Mouse (Mus musculus) liver, embryonic 12.5 days (tissue): ENCODE measurements around the gene BC049730. TPM values are rescaled to one million over a fixed set of nuclear protein-coding genes. Genes with fewer than 3 reads are reported as not detected.
"Not testable (repeated sequence)": the region's sequence is repeated elsewhere in the genome, so short reads cannot be mapped to it uniquely, and the experiment has no call there.

ENCODE experiments used
- ATAC-seq: fragments of 200-750 bp; cut with Nextera tagmentation; 2 replicates; pipeline ENCODE4 v1.8.0; 2017; ENCODE audit warnings: moderate number of reproducible peaks, mild to moderate bottlenecking, moderate library complexity
- H3K27ac ChIP-seq: fragments of 300-500 bp; sonication (generic); 2 replicates; pipeline ENCODE4 v1.5.1; 2016; ENCODE audit warnings: mild to moderate bottlenecking
- H3K27me3 ChIP-seq: fragments of 300-500 bp; sonication (generic); replicated peaks from 2 replicates; pipeline ENCODE4 v1.6.1; 2016; ENCODE audit warnings: mild to moderate bottlenecking, moderate library complexity
- H3K36me3 ChIP-seq: fragments of 300-500 bp; sonication (generic); 2 replicates; pipeline ENCODE4 v1.6.1; 2016; ENCODE audit warnings: mild to moderate bottlenecking, moderate library complexity
- H3K4me1 ChIP-seq: fragments of 300-500 bp; sonication (generic); 2 replicates; pipeline ENCODE4 v1.6.1; 2016
- H3K4me2 ChIP-seq: fragments of 300-500 bp; sonication (generic); 2 replicates; pipeline ENCODE4 v1.6.1; 2016; ENCODE audit warnings: mild to moderate bottlenecking, moderate library complexity
- H3K4me3 ChIP-seq: fragments of 300-500 bp; sonication (generic); 2 replicates; pipeline ENCODE4 v1.5.1; 2016; ENCODE audit warnings: mild to moderate bottlenecking, moderate library complexity
- H3K9ac ChIP-seq: fragments of 300-500 bp; sonication (generic); 2 replicates; pipeline ENCODE4 v1.6.1; 2016; ENCODE audit warnings: mild to moderate bottlenecking, moderate library complexity
- H3K9me3 ChIP-seq: fragments of 300-500 bp; sonication (generic); replicated peaks from 2 replicates; pipeline ENCODE4 v1.6.1; 2016; ENCODE audit warnings: mild to moderate bottlenecking, moderate library complexity
- WGBS: fragments of 180-500 bp; shearing (Covaris S2); methylation state at CpG from one replicate; pipeline ENCODE4 v1.1.7; 2016; ENCODE audit not compliant: insufficient replicate concordance; 5-methylcytosine and 5-hydroxymethylcytosine counted together
- polyA plus RNA-seq: library from polyadenylated mRNA; unstranded; fragments of >200 nt; fragmentation: Nextera tagmentation; extraction: Ambion mirVana; gene quantifications from 2 replicates; pipeline ENCODE4 v1.2.1, GENCODE M21; 2016

BC049730 gene
- not detected in 2 replicates for polyA plus RNA-seq

DNA sequence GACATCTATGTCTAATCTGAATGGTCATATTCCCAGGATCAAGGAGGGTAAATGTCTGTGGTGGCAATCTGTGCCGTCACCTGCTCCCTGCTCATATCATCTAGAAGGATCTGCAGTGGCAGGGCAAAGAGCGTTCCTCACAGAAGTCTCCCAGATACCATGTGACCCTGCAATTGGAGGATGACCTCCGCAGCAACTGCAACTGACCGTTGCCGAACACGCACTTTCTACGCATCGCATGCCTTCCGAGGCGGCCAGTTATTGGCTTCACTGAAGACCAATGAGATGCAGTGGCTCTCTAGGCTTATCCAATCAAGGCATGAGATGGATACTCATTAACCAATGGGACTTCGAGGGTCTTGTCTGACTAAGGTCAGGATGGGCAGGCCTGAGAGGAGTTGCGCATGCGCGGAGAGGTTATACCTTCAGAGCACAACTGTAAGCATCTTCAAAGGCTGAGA is at the start of gene BC049730:
TSS of gene BC049730 (plus strand) at position 411 of the 461 bp plus-strand sequence.
- Histone ChIP-seq H3K9ac (no peak within 1 kb of the TSS), H3K9me3 (no peaks in the 10 kb centered on the region)
- ATAC-seq: no peak

GRCm38 (mm10) chr7:24659737-24660357 is 49.2 kb upstream of the BC049730 start:
- no peak overlapping the region for H3K4me3 ChIP-seq
- no peaks in the 10 kb centered on the region for H3K36me3 ChIP-seq
- H3K27me3 ChIP-seq: 0 out of 2 replicates have a peak, but pooled peaks cover 2% of the 10 kb centered on the region
- ATAC-seq: no peak
- no peaks in the 10 kb centered on the region for H3K4me1 ChIP-seq
- no peak overlapping the region for H3K4me2 ChIP-seq
- no peak overlapping the region for H3K27ac ChIP-seq
- WGBS: 55% methylated on average over 12 of the region's 12 CpGs
- H3K9ac ChIP-seq: no peak overlapping the region
- no peaks in the 10 kb centered on the region for H3K9me3 ChIP-seq

More for the DNA sequence above, at the start of gene BC049730:
- no peaks in the 10 kb centered on the region for H3K4me1 ChIP-seq
- no peaks in the 10 kb centered on the region for H3K36me3 ChIP-seq
- 0 out of 2 replicates have a peak, but pooled peaks cover 5% of the 10 kb centered on the region for H3K27me3 ChIP-seq
- H3K4me2 ChIP-seq: no peak within 1 kb of the TSS
- H3K4me3 ChIP-seq: no peak within 1 kb of the TSS
- no peak within 1 kb of the TSS for H3K27ac ChIP-seq
- 80% methylated on average over 14 of the region's 14 CpGs for WGBS

GRCm38 (mm10) chr7:24661118-24661904 is 47.7 kb upstream of the BC049730 start:
- Histone ChIP-seq H3K9me3 (no peaks in the 10 kb centered on the region), H3K27me3 (0 out of 2 replicates have a peak, but pooled peaks cover 5% of the 10 kb centered on the region), H3K27ac (no peak overlapping the region), H3K4me3 (no peak overlapping the region), H3K36me3 (no peaks in the 10 kb centered on the region), H3K9ac (no peak overlapping the region), H3K4me2 (no peak overlapping the region), H3K4me1 (no peaks in the 10 kb centered on the region)
- 32% methylated on average over 17 of the region's 17 CpGs for WGBS
- ATAC-seq: no peak

DNA sequence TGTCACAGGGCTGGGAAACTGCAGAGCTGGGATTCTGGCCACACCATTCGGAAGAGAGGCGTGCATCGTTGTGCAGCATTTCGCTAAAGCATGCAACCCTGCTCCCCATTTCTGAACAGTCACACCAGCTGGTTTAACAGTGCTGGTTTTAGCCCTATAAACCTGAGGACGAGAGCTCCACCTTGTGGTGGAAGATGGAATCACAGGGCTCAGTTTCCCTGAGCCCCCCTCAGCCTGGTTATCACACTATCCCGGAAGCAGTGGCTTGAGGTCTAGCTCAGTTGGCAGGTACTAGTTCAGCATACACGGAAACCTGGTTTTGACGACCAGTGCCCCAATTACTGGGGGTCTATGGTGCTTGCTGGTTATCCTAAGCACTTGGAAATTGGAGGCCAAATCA is 46.5 kb upstream of the BC049730 start:
- Histone ChIP-seq H3K9ac (no peak overlapping the region), H3K4me3 (no peak overlapping the region), H3K9me3 (no peaks in the 10 kb centered on the region), H3K27ac (no peak overlapping the region), H3K4me2 (no peak overlapping the region), H3K36me3 (no peaks in the 10 kb centered on the region), H3K4me1 (no peaks in the 10 kb centered on the region), H3K27me3 (0 out of 2 replicates have a peak, but pooled peaks cover 5% of the 10 kb centered on the region)
- WGBS: 6% methylated on average over 8 of the region's 8 CpGs
- ATAC-seq: no peak

DNA sequence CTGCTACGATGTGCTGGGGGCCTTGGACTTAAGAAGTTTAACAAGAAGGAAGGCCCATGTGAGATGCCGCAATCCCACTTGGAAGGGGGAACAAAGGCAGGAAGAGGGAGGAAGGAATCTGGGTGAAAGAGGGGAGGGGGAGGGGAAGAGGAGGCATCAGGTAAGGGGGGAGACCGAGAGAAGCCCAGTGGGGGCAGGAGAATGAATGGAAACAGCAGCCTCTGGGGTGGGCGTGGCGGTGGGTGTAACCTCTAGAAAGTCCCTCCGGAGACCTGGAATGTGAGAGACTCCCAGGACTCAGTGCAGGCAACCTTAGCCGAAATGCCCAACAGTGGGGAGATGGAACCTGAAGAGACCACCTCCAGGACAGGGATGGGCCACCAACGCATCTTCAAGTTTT is 44.7 kb upstream of the BC049730 start:
- H3K9me3 ChIP-seq: no peaks in the 10 kb centered on the region
- 41% methylated on average over 8 of the region's 8 CpGs for WGBS
- no peak for ATAC-seq

DNA sequence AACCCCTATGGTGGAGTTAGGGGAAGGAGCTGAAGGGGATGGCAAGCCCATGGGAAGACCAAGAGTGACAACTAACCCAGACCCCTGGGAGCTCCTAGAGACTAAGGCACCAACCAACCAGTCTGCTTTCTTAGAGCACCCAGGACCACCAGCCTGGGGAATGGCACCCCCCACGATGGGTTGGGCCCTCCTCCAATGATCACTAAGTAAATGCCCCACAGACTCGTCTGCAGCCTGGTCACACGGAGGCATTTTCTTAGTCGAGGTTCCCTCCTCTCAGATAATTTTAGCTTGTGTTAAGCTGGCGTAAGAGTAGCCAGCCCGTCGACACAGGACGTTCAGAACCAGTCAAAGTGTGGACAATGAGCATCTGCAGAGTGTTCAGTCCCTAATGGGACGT is 44.1 kb upstream of the BC049730 start:
- Histone ChIP-seq H3K9me3 (no peaks in the 10 kb centered on the region), H3K27ac (no peak overlapping the region), H3K27me3 (0 out of 2 replicates have a peak, but pooled peaks cover 14% of the 10 kb centered on the region), H3K4me1 (no peaks in the 10 kb centered on the region), H3K36me3 (no peaks in the 10 kb centered on the region), H3K4me2 (no peak overlapping the region), H3K4me3 (no peak overlapping the region), H3K9ac (no peak overlapping the region)
- WGBS: 62% methylated on average over 9 of the region's 9 CpGs
- ATAC-seq: no peak

More for the DNA sequence above, 44.7 kb upstream of the BC049730 start:
- H3K27ac ChIP-seq: no peak overlapping the region
- H3K4me1 ChIP-seq: no peaks in the 10 kb centered on the region
- 0 out of 2 replicates have a peak, but pooled peaks cover 14% of the 10 kb centered on the region for H3K27me3 ChIP-seq
- H3K4me2 ChIP-seq: no peak overlapping the region
- no peak overlapping the region for H3K4me3 ChIP-seq
- no peak overlapping the region for H3K9ac ChIP-seq
- H3K36me3 ChIP-seq: no peaks in the 10 kb centered on the region

GRCm38 (mm10) chr7:24671944-24672439 is 37.0 kb upstream of the BC049730 start:
- 81% methylated on average over 23 of the region's 23 CpGs for WGBS
- no peak for ATAC-seq
- 0 out of 2 replicates have a peak, but pooled peaks cover 9% of the 10 kb centered on the region for H3K27me3 ChIP-seq

DNA sequence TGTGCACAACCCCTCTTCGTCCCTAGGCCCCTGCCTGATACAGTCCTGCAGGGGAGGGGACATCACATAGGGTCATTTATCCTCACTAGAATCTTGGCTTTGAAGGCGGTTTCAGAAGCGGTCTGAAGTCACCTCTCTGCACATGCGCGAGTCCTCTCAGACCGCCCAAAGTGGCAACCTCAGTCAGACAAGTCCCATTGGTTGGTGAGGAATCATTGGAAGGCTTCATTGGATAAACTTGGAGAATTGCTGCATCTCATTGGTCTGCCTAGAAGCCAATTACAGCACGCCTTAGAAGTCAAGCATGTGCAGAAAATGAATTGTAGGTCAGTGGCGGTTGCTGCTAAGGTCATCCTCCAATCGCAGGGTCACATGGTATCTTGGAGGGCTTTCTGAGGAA is 32.5 kb upstream of the BC049730 start, which contains the start of gene Tex101:
TSS of gene Tex101 (minus strand) at position 101 of the 400 bp plus-strand sequence.
- no peak within 1 kb of the TSS for H3K27ac ChIP-seq
- no peaks in the 10 kb centered on the region for H3K4me1 ChIP-seq
- H3K9ac ChIP-seq: no peak within 1 kb of the TSS
- H3K9me3 ChIP-seq: no peaks in the 10 kb centered on the region
- 0 out of 2 replicates have a peak, but pooled peaks cover 7% of the 10 kb centered on the region for H3K27me3 ChIP-seq
- ATAC-seq: no peak
- no peak within 1 kb of the TSS for H3K4me3 ChIP-seq
- no peak within 1 kb of the TSS for H3K4me2 ChIP-seq
- no peaks in the 10 kb centered on the region for H3K36me3 ChIP-seq
- 76% methylated on average over 9 of the region's 9 CpGs for WGBS

More at GRCm38 (mm10) chr7:24671944-24672439, 37.0 kb upstream of the BC049730 start:
- Histone ChIP-seq H3K9me3 (no peaks in the 10 kb centered on the region), H3K36me3 (no peaks in the 10 kb centered on the region), H3K4me3 (no peak overlapping the region), H3K9ac (no peak overlapping the region), H3K4me2 (no peak overlapping the region), H3K4me1 (no peaks in the 10 kb centered on the region), H3K27ac (no peak overlapping the region)

DNA sequence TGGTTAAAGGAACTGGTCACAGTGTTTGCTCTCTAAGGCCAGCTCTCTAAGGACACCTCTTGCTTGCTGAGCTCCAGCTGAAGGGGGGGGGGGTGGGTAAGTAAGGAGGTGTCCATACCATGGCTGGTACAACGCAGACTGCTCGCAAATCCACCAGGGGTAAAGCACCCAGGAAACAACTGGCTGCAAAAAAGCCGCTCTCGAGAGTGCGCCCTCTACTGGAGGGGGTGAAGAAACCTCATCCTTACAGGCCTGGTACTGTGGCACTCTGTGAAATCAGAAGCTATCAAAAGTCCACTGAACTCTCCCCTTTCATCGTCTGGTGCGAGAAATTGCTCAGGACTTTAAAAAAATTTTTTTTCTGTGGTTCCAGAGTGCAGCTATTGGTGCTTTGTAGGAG is 24.9 kb upstream of the BC049730 start:
- H3K4me1 ChIP-seq, ATAC-seq, H3K9me3 ChIP-seq, H3K36me3 ChIP-seq, H3K27ac ChIP-seq, H3K9ac ChIP-seq, H3K4me2 ChIP-seq, H3K4me3 ChIP-seq, H3K27me3 ChIP-seq: not testable (repeated sequence)
- 54% methylated on average over 7 of the region's 7 CpGs for WGBS

DNA sequence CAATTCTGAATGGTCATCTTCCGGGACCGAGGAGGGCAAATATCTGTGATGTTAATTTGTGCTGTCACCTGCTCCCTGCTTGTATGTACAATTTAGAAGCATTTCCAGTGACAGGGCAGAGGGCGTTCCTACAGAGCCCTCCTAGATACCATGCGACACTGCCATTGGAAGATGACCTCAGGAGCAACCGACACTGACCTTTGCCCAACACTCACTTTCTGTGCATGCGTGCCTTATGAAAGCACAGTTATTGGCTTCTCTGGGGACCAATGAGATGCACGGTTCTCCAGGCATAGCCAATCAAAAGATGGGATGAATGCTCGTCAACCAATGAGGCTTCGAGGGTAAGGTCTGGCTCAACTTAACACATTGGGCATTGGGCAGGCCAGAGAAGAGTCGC is 21.5 kb upstream of the BC049730 start:
- not testable (repeated sequence) for H3K27ac ChIP-seq, H3K27me3 ChIP-seq, ATAC-seq, H3K9ac ChIP-seq, H3K4me1 ChIP-seq, H3K4me3 ChIP-seq, H3K4me2 ChIP-seq, H3K36me3 ChIP-seq, H3K9me3 ChIP-seq
- WGBS: 74% methylated on average over 10 of the region's 10 CpGs

GRCm38 (mm10) chr7:24692693-24693092 is 16.3 kb upstream of the BC049730 start:
- not testable (repeated sequence) for H3K9ac ChIP-seq, H3K27me3 ChIP-seq, H3K4me2 ChIP-seq, ATAC-seq, H3K36me3 ChIP-seq, H3K9me3 ChIP-seq, H3K4me1 ChIP-seq, H3K27ac ChIP-seq, H3K4me3 ChIP-seq
- WGBS: 50% methylated on average over 3 of the region's 3 CpGs

DNA sequence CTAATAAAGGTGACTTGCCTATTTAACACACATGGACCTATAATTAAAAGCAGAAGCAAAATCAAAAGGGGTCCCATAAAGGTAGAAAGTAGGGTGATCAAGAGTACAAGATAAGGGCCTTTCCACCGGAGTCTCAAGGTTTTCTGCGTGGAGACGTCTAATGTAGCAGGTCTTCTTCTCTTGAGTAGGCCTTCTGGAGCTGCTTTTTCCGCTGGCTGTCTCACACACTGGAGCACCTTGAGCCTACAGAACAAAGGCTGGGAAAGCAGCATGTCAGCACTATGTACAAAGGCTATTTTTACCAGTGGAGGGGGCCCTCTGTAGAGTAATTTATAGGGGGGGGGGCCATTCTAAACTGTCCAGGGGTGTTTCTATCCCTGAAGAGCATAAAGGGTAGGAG is 11.2 kb upstream of the BC049730 start:
- H3K9me3 ChIP-seq, H3K4me2 ChIP-seq, H3K9ac ChIP-seq, H3K36me3 ChIP-seq, H3K27ac ChIP-seq, H3K4me3 ChIP-seq, H3K27me3 ChIP-seq, H3K4me1 ChIP-seq, ATAC-seq: not testable (repeated sequence)
- 68% methylated on average over 4 of the region's 4 CpGs for WGBS
